Mouse (Mus musculus): ENCODE measurements around the gene C5ar2. TPM values are rescaled to one million over a fixed set of nuclear protein-coding genes. Genes with fewer than 3 reads are reported as not detected.

Gene C5ar2
- polyA plus RNA-seq (2016; fragmentation: Nextera tagmentation; extraction: Ambion mirVana), result 0.05 TPM in 1 of 2 replicates, not detected in the other

DNA sequence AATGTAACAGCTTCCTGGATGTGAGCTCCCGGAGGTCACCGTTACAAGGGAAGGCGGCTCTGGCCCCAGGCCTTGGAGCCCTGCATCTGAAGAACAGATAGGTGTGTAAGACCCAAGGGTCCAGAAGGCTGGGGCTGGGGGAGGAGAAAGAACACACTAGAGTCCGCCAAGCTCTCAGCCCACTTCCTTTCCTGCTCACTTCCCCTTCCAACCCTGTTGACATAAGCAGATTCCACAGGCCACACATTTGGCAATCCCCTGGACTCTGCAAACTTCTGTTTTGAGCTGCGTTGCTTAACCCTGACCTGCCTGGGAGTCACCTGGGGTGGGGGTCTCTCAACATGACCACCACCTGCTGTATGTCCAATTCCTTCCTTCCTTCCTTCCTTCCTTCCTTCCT, at the start of gene C5ar2:
C5ar2 (minus strand) TSS at position 88 of the 400 bp plus-strand sequence.
- no peak for DNase-seq (ENCODE audit: low spot score)
- 82% methylated on average over 5 of the region's 5 CpGs for WGBS
- no peaks in the 10 kb centered on the region for H3K4me1 ChIP-seq (replicated peaks)
- no peak within 1 kb of the TSS for H3K4me3 ChIP-seq
- no peaks in the 10 kb centered on the region for H3K9me3 ChIP-seq
- H3K27me3 ChIP-seq (ENCODE audit: insufficient read depth, poor library complexity, severe bottlenecking), result no peaks in the 10 kb centered on the region
- no peak within 1 kb of the TSS for H3K27ac ChIP-seq
- no peaks in the 10 kb centered on the region for H3K36me3 ChIP-seq

DNA sequence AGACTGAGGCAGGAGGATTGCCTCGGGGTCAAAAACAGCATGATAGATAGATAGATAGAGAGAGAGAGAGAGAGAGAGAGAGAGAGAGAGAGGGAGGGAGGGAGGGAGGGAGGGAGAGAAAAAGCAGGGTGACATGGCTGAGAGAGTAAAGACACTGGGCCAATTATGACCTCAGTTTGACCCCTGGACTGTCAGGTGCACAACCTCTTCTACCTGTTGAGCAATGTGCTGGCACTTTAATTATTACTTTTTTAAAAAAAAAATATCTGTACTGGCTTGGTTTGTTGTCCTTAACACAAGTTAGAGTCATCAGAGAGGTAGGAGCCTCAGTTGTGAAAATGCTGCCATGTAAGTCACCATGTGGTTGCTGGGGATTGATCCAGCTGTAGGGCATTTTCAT, 43.8 kb upstream of the C5ar2 start:
- H3K4me3 ChIP-seq, result no peak overlapping the region

DNA sequence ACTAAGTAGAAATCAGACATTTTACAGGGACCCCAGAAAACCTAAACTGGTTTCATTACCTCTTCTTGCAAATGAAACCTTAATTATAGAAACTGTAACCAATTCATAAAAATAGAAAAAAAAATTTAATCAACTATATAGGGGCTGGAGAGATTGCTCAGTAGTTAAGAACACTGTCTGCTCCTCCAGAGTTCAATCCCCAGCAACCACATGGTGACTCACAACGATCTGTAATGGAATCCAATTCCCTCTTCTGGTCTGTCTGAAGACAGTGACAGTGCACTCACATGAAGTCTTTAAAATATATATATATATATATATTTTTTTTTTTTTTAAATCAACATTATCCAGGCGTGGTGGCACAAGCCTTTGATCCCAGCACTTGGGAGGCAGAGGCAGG, 43.1 kb upstream of the C5ar2 start:
- Histone ChIP-seq H3K9me3 (no peaks in the 10 kb centered on the region), H3K36me3 (peaks cover 24% of the 10 kb centered on the region), H3K27me3 (ENCODE audit: insufficient read depth, poor library complexity, severe bottlenecking) (no peaks in the 10 kb centered on the region), H3K4me1 (replicated peaks) (peaks cover 23% of the 10 kb centered on the region), H3K4me3 (peak overlapping the region; percentile 83), H3K27ac (peak overlapping the region; percentile 97)
- no peak for DNase-seq (ENCODE audit: low spot score)
- WGBS, result 87% methylated on average over 2 of the region's 2 CpGs

More for the DNA sequence above, 43.8 kb upstream of the C5ar2 start:
- peaks cover 17% of the 10 kb centered on the region for H3K36me3 ChIP-seq
- H3K27me3 ChIP-seq (ENCODE audit: insufficient read depth, poor library complexity, severe bottlenecking), result no peaks in the 10 kb centered on the region
- no peak overlapping the region for H3K27ac ChIP-seq
- WGBS, result 89% methylated on average over 1 of the region's 1 CpGs
- H3K9me3 ChIP-seq, result no peaks in the 10 kb centered on the region
- peaks cover 22% of the 10 kb centered on the region for H3K4me1 ChIP-seq (replicated peaks)
- DNase-seq (ENCODE audit: low spot score), result no peak

DNA sequence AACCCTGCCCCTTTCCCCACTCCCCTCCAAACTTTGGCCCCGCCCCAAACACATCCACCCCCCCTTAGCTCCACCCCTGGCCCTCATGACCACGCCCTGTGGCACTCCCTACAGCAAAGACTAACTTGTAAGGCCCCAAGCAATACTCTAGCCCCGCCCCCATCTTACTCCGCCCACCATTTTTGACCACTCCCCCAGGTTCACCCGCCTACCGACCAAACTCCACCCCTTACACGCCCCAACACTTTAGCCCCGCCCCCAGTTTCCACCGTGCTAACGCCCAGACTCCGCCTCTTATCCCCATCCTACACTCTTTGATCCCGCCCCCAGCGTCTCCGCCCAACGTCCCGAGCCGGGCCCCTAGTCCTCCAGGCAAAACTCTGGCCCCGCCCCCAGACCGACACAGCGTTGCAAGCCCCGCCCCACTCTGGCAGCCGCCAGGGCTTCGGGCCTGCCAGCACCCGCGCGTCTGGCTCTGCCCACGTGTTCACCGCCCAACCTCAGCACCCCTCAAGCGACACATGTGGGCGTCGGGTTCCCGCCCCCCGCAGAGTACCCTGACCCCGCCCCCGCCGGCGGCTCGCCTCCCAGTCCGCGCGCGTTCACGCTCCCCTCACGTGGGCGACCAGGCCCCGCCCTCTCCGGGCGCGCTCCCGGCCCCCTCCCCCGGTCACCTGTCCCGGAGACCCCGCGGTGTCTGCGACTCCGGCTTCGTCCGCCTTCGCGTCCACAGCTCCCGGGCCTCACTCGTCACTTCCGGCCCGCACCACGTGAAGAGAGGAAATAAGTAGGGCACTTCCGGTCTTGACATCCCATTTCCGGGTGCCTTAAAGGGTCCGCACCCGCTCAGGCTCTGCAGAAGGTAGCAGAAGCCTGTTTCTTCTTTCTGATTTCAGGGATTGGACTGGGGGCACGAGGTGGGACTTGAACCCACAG, 42.3 kb upstream of the C5ar2 start, which contains the start of gene Ccdc9:
Ccdc9 (minus strand) TSS at position 770 of the 936 bp plus-strand sequence.
- Histone ChIP-seq H3K36me3 (peaks cover 31% of the 10 kb centered on the region), H3K27me3 (ENCODE audit: insufficient read depth, poor library complexity, severe bottlenecking) (no peaks in the 10 kb centered on the region), H3K4me1 (replicated peaks) (peaks cover 23% of the 10 kb centered on the region), H3K9me3 (no peaks in the 10 kb centered on the region), H3K27ac (peak within 1 kb of the TSS; percentile 97), H3K4me3 (peak within 1 kb of the TSS; percentile 83)
- DNase-seq (ENCODE audit: low spot score), result peak; percentile 99
- under 1% methylated on average over 67 of the region's 70 CpGs for WGBS

DNA sequence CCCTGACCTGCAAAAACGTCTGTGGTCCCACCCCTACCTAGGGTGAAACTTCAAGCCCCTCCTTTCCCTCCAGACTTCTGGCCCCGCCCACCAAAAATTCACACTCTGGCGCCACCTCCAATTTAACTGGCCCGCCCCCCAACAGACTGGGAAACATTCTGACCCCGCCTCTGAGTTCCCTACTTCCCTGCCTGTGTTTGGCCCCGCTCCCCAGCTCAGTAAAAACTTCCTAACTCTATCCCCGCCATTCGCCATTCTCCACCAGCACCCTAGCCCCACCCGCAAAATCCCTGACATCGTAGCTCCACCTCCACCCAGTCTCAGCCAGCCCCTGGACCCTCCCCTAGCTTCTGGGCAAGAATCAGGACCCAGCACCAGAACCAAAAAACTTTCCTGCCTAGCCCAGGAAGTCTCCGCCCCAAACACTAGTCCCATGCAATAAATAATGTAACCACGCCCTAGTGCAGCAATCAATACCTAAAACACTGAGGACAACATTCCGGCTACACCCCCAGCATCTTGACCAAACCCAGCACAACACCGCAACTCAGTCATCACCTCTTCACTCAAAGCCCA, 41.6 kb upstream of the C5ar2 start:
- H3K27ac ChIP-seq, result peak overlapping the region; percentile 97; the same call in 1 of the 2 replicates
- 4% methylated on average over 14 of the region's 14 CpGs for WGBS

DNA sequence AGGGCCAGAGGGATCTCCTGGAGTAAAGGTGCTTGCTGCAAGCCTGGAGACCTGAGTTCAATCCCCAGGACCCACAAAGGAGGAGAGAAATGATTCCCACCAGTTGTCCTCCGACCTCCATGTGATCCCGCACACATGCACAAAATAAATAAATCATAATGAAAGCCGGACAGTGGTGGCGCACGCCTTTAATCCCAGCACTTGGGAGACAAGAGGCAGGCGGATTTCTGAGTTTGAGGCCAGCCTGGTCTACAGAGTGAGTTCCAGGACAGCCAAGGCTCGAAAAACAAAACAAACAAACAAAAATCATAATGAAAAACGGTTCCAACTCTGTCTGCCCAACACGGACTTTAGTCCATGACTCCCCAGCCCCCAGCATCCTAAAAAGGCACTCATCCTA, 41.0 kb upstream of the C5ar2 start:
- Histone ChIP-seq H3K36me3 (peaks cover 45% of the 10 kb centered on the region), H3K27ac (no peak overlapping the region), H3K4me3 (peak overlapping the region; percentile 83), H3K4me1 (replicated peaks) (peaks cover 23% of the 10 kb centered on the region), H3K9me3 (no peaks in the 10 kb centered on the region), H3K27me3 (ENCODE audit: insufficient read depth, poor library complexity, severe bottlenecking) (no peaks in the 10 kb centered on the region)
- no peak for DNase-seq (ENCODE audit: low spot score)
- WGBS, result 83% methylated on average over 9 of the region's 9 CpGs

More for the DNA sequence above, 41.6 kb upstream of the C5ar2 start:
- Histone ChIP-seq H3K4me3 (peak overlapping the region; percentile 83), H3K9me3 (no peaks in the 10 kb centered on the region), H3K27me3 (ENCODE audit: insufficient read depth, poor library complexity, severe bottlenecking) (no peaks in the 10 kb centered on the region), H3K4me1 (replicated peaks) (peaks cover 23% of the 10 kb centered on the region), H3K36me3 (peaks cover 39% of the 10 kb centered on the region)
- DNase-seq (ENCODE audit: low spot score), result peak; percentile 34

DNA sequence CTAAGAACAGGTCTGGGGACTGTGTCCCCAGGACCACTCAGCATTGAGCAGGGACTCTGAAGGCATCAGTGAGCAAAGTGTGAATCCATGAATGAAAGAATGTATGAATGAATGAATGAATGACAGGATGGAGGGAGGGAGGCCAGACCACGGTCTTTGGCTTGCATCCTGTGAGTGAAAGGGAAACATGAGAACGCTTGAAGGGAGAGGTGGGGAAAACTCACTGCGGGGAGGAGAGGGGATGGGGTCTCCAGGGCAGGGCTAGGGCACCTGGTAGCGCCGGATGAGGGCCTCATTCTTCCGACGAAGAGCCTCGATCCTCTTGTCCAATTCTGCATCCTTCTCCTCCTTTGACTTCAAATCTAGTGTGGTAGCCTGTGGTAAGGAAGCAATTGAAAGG, 40.0 kb upstream of the C5ar2 start:
- no peak for DNase-seq (ENCODE audit: low spot score)
- Histone ChIP-seq H3K4me3 (no peak overlapping the region), H3K27ac (no peak overlapping the region), H3K4me1 (replicated peaks) (peaks cover 23% of the 10 kb centered on the region), H3K36me3 (peaks cover 53% of the 10 kb centered on the region), H3K9me3 (no peaks in the 10 kb centered on the region), H3K27me3 (ENCODE audit: insufficient read depth, poor library complexity, severe bottlenecking) (no peaks in the 10 kb centered on the region)
- WGBS, result 92% methylated on average over 8 of the region's 8 CpGs

DNA sequence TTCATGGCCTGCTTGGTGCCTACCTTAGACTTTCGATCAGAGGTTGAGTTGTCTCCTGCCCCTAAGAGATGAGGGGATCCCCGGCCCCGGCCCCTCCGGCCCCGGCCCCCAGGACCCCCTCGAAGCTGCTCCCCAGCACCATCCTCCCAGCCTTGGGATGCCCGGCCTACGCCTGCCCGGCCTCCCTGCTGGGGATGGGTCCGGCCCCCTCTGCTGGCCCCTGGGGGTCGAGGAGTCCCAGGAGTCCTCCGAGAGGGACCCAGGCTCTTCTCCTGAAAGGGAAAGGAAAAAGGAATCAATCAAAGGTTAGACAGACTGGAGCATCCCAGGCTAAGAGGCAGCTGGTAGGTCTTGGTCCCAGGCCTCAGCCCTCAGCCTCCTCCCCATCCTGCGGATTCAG, 38.4 kb upstream of the C5ar2 start:
- H3K36me3 ChIP-seq, result peaks cover 69% of the 10 kb centered on the region
- no peak for DNase-seq (ENCODE audit: low spot score)
- H3K9me3 ChIP-seq, result no peaks in the 10 kb centered on the region
- no peak overlapping the region for H3K4me3 ChIP-seq
- H3K27ac ChIP-seq, result no peak overlapping the region
- H3K27me3 ChIP-seq (ENCODE audit: insufficient read depth, poor library complexity, severe bottlenecking), result no peaks in the 10 kb centered on the region
- 88% methylated on average over 13 of the region's 13 CpGs for WGBS
- peaks cover 23% of the 10 kb centered on the region for H3K4me1 ChIP-seq (replicated peaks)

DNA sequence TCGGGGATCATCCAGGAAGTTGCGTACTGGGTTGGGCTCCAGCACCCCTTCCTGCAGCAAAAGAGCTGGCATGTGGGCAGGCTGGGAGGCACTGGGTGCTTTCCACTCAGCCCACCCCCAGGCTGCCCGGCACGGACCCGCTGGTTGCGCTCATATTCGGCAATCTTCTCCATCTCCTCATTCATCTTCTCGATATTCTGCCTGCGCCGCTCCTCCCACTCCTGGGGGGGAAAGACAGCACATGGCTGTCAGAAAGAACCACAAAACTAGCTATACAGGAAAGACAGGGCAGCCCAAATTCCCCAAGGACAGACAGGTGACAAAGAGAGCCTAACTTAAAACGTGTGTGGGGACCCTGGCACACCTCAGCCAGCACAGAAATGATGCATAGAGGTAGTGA, 36.8 kb upstream of the C5ar2 start:
- Histone ChIP-seq H3K4me3 (no peak overlapping the region), H3K36me3 (peaks cover 85% of the 10 kb centered on the region), H3K9me3 (no peaks in the 10 kb centered on the region), H3K27ac (no peak overlapping the region), H3K4me1 (replicated peaks) (peaks cover 21% of the 10 kb centered on the region), H3K27me3 (ENCODE audit: insufficient read depth, poor library complexity, severe bottlenecking) (no peaks in the 10 kb centered on the region)
- 90% methylated on average over 11 of the region's 11 CpGs for whole genome bisulfite sequencing
- no peak for DNase-seq (ENCODE audit: low spot score)

DNA sequence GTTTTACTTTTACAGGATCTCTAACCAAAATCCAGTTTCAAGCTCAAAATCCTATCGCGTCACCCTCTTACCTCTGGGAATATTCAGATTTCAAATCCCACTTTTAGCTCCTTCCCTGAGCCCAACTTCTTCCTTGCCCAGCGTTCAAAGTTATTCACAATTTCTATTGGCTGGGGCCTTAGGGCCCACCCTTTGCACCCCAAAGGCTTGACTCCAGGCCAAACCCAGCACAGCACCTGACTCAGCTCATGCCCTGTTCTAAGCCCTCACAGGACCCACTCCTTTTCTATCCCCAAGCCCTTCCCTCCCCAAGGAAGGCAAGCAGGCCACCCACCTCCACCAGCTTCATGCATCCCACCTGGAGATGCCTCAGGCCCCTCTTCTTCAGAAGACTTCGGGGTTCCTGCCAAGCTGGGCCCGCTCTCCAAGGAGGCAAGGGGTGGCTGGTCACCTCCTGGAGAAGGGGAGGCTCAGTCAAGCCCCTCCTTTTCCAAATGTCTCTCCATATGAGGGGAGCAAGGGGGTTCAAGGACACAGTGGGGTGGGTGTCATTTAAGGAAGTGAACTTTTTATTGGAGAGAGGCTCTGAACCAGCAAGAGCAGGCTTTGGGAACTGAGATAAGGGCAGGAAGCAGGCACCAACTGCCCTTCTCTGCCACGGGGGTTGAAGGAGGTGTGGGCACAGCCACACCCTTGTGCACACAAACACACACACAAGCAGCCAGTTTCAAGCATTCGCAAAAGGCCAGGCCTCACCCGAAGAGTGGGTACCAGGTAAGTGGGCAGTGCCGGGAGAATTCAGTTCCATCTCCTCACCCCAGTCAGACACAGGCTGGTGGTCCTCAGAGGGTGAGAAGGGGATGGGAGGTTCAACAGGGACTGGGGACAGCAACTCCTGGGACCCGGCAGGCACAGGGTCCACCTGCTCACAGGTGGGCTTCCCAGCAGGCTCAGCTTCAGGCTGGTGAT, 31.3 kb upstream of the C5ar2 start:
- Histone ChIP-seq H3K4me1 (replicated peaks) (peaks cover 38% of the 10 kb centered on the region), H3K4me3 (no peak overlapping the region), H3K27me3 (ENCODE audit: insufficient read depth, poor library complexity, severe bottlenecking) (peaks cover 19% of the 10 kb centered on the region), H3K36me3 (peaks cover 51% of the 10 kb centered on the region), H3K9me3 (no peaks in the 10 kb centered on the region), H3K27ac (no peak overlapping the region)
- no peak for DNase-seq (ENCODE audit: low spot score)
- WGBS, result 89% methylated on average over 10 of the region's 10 CpGs

DNA sequence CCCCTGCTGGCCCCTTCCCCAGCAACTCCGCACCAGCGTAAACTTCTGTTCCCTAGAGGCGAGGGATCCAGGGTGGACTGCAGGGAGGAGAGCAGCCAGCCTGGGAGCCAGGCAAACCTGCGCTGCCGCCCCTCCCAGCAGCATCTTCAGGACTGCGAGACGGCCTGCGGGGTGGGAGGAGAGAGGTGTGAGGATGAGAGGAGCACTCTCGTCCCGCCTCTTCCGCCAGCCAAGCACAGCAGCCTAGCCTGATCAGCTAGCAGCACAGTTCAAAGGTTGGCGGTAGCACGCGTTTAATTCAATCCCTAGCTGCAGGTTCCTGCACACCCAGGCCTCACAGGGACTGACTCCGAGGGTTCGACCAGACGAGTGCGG, 29.8 kb upstream of the C5ar2 start:
- Histone ChIP-seq H3K36me3 (peaks cover 39% of the 10 kb centered on the region), H3K4me3 (peak overlapping the region; percentile 64), H3K4me1 (replicated peaks) (peaks cover 38% of the 10 kb centered on the region), H3K27ac (peak overlapping the region; percentile 88), H3K27me3 (ENCODE audit: insufficient read depth, poor library complexity, severe bottlenecking) (peaks cover 23% of the 10 kb centered on the region), H3K9me3 (no peaks in the 10 kb centered on the region)
- WGBS, result 0% methylated on average over 18 of the region's 18 CpGs
- peak; percentile 85 for DNase-seq (ENCODE audit: low spot score)

DNA sequence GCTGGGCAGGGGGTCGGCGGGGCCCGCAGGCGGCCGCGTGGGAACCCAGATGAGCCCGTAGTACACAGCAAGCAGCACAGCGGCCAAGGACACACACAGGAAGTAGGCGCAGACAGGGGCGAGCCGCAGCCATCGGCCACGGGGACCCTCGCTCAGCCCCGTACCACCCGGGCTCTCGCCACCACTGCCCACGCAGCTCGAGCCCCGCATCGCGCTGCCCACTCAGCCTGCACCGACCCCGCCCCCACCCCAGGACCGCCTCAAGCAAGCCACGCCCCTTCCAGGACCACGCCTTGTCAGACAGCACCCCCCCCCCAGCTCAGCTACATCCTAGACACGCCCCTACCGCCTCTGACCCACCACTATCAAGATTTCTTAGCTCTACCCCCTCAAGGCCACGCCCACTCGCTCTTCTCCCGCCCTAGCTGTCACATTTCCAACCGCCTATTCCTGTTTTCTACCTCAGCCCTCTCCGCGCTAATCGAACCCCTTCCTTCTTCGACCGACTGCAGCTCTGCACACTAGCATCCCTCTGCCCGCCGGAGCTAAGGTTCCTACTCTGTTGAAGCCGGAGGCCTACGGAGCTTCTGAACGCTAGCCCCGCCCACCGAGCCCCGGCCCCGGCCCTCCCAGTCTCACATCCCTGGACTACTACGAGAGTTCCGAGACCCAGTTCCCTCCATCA, 29.3 kb upstream of the C5ar2 start, which contains the start of gene Inafm1:
Inafm1 (minus strand) TSS at position 537 of the 685 bp plus-strand sequence.
- no peaks in the 10 kb centered on the region for H3K9me3 ChIP-seq
- peaks cover 34% of the 10 kb centered on the region for H3K36me3 ChIP-seq
- DNase-seq (ENCODE audit: low spot score), result peak; percentile 93
- WGBS, result under 1% methylated on average over 49 of the region's 49 CpGs
- peak within 1 kb of the TSS; percentile 88 for H3K27ac ChIP-seq
- H3K27me3 ChIP-seq (ENCODE audit: insufficient read depth, poor library complexity, severe bottlenecking), result peaks cover 28% of the 10 kb centered on the region
- peaks cover 38% of the 10 kb centered on the region for H3K4me1 ChIP-seq (replicated peaks)
- peak within 1 kb of the TSS; percentile 64 for H3K4me3 ChIP-seq

All from hindbrain, embryonic 10.5 days (tissue).